Mouse (Mus musculus) layer of hippocampus, postnatal 10 days (tissue): ENCODE measurements around the gene Actr8. TPM values are rescaled to one million over a fixed set of nuclear protein-coding genes. Genes with fewer than 3 reads are reported as not detected.
A peak's percentile ranks its signal among the peaks of the same experiment; 100 is the strongest.

ENCODE experiments used
- DNase-seq, 2 experiments: peaks; one replicate each; pipeline ENCODE4 v3.0.0; 2021; ENCODE audit warnings: low spot score in 2 of 2
- microRNA-seq, 2 experiments: library from miRNA; unstranded; fragments of <30 nt; microRNA quantifications; one replicate each; pipeline ENCODE4 v1.2.0; 2021
- total RNA-seq, 2 experiments: library from RNA; stranded (reverse); gene quantifications; 2 replicates each; pipeline ENCODE4 v1.2.3; 2021

Actr8 gene
- total RNA-seq, 2 experiments from 2014 or later = 67.3 to 71.7 TPM

GRCm38 (mm10) chr14:30033405-30033804, 55.3 kb downstream of the Actr8 start:
- no peak for DNase-seq

GRCm38 (mm10) chr14:30038431-30038830, 60.3 kb downstream of the Actr8 start:
- DNase-seq = peak; percentile 41 to 49

GRCm38 (mm10) chr14:30039413-30039812, 61.3 kb downstream of the Actr8 start:
- DNase-seq = no peak

- DNase-seq = no peak
Observed at GRCm38 (mm10) chr14:30041836-30042235, 63.7 kb downstream of the Actr8 start.

- no peak for DNase-seq
Observed at GRCm38 (mm10) chr14:30043356-30043940, 65.3 kb downstream of the Actr8 start.

GRCm38 (mm10) chr14:30045239-30045638, 67.1 kb downstream of the Actr8 start:
- DNase-seq = no peak

- no peak for DNase-seq
Observed at GRCm38 (mm10) chr14:30045704-30046220, 67.6 kb downstream of the Actr8 start.

GRCm38 (mm10) chr14:30046976-30047375, 68.8 kb downstream of the Actr8 start:
- DNase-seq = no peak

- DNase-seq = no peak
Observed at GRCm38 (mm10) chr14:30048049-30048448, 69.9 kb downstream of the Actr8 start.

- DNase-seq = no peak
Observed at GRCm38 (mm10) chr14:30050280-30050679, 72.1 kb downstream of the Actr8 start.

- no peak for DNase-seq
Observed at GRCm38 (mm10) chr14:30054922-30055321, 76.8 kb downstream of the Actr8 start.

Small RNA genes within 50 kb of the gene (microRNA-seq; reads per million reads assigned to microRNA genes)
- 0.59 to 0.67 reads per million in 2 experiments for gene Mir6947

Other genes with a start within 250 kb of the Actr8 start
- gene Selenok, start 10.0 kb upstream of the Actr8 start, total RNA-seq = 100 to 1,000 TPM; 129 to 141 TPM
- under 1 TPM; 0.42 to 0.75 TPM for gene Il17rb, start 30.6 kb downstream of the Actr8 start, total RNA-seq
- gene Chdh, start 30.7 kb downstream of the Actr8 start, total RNA-seq = under 1 TPM; 0.40 to 0.80 TPM